Mouse (Mus musculus) urinary bladder, postnatal 14 days (tissue): ENCODE data around the gene Fsd2.

Source experiments
- DNase-seq: peaks from one replicate; pipeline ENCODE4 v3.0.0; 2021; ENCODE audit warnings: low spot score

The Fsd2 gene

DNA sequence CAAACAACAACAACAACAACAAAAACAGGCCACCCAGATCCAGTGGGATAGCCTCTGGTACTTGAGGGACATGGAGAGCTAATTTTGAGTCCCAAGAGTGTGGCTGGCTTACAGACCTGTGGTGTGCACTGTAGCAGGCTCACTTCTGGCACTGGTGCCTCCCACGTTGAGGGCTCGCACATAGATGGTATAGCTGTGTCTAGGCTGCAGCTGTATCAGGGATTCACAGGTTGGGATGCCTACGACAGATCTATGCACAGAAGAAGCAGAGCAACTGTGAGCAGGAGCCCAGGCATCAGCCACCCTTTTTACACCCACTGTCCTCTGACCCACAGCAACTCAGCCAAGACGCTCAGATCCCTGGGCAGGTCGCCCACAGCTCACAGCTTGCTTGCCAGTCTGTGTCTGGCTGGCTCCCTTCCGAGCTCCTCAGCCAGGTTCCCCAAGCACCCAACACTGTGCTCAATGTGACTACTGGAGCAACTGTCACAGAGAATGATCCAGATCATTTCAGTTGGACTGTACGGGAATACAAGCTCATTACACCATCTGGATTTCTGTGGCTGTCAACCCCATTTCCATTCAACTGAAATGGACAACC is 24.7 kb downstream of the Fsd2 start:
- peak; percentile 20 for DNase-seq

DNA sequence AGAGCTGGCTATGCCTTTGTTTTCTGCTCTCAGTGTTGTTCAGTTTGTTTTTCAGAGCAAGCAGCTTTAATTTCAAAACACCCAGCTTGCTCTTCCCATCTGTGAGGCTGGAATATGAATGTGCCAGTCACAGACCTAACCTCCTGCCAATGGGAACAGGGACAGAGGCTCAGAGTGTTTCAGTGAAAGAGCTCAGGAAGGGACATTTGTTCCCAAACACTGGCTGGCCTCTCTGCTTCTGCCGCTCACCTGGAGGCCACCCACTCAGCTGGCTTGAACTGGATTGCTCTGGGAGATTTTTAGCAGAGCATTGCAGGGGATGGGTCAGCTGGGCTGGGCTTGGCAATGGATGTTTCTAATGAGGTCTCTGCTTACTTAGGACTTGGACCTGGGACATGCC is 25.7 kb downstream of the Fsd2 start:
- DNase-seq, result no peak

- DNase-seq, result no peak
Observed at GRCm38 (mm10) chr7:81539565-81539964, 27.2 kb downstream of the Fsd2 start.

DNA sequence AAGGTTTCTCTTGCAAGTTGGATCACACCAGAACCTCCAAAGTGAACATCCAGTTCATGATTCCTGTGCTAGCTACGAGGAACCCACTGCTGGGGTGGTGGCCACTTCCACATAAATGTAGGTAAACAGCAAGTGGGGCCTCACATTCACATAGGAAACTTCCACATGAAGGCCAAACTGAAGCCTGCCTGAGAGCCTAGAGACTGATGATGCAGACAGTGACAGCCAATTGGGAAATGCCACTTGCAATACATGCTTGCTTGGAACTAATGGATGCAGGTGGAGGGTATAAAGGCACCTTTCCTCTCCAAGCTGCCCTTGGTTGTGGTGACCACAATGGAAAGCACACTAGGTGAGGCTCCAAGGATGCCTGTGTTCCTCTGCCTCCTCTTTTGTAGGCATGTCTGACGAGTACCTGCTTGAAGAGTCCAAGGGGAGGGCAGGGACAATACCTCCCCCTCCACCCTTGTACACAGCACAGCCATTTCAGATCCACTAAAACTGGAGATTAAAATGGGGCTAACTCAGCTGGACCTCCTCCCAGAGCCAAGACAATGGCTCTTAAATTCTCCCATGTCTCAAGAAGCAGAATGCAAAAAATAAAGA is 28.6 kb downstream of the Fsd2 start:
- DNase-seq, result no peak

GRCm38 (mm10) chr7:81536478-81536877 is 30.3 kb downstream of the Fsd2 start:
- DNase-seq, result no peak

DNA sequence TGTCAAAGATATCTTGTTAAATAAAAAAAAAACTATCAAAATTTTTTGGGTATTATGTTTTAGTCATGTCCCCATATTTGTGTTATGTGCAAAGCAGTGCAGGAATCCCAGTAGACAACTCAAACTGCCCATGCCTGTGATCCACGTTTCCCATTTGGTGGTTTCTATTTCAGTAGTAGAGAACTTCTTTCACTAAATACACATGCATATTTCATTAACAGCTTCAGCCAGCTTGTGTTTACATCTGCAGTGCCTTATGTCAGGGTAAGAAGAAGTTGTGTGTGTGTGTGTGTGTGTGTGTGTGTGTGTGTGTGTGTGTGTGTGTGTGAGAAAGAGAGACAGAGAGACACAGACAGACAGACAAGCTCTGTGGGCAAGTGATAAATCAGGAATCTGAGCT is 35.3 kb downstream of the Fsd2 start:
- no peak for DNase-seq

- no peak for DNase-seq
Observed at GRCm38 (mm10) chr7:81528918-81529317, 37.8 kb downstream of the Fsd2 start.

- DNase-seq, result no peak
Observed at GRCm38 (mm10) chr7:81523663-81524017, 43.1 kb downstream of the Fsd2 start.

DNA sequence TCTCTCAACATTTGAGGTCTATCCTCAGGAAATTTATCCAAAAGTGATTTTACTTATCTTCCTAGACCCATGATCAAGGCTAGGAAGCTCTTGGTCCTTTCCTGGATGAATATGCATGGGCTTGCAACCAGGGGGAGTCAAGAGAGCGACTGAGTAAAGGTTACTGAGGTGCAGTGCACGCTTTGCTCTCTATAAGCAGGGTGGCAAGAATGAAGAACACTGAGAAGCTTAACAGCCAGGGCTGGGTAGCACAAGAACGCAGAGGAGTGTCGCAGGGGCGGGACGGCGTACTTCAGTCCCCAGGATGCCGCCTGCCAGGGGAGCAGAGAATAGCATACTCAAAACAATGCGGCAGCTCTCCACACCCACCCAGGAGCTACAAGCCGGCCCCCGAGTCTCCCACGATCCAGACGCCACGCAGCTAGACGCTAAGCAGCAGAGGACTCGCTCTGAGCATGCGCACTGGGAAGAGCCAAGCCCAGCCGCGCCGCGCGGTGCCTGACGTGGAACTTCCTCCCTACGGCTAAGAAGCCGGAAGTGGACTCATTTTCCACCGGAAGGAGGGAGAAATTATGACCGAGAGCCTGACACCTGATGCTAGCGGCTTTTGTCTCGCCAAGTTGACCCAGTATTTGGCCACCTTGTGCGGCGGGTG is 43.6 kb downstream of the Fsd2 start:
- peak; percentile 89 for DNase-seq

DNA sequence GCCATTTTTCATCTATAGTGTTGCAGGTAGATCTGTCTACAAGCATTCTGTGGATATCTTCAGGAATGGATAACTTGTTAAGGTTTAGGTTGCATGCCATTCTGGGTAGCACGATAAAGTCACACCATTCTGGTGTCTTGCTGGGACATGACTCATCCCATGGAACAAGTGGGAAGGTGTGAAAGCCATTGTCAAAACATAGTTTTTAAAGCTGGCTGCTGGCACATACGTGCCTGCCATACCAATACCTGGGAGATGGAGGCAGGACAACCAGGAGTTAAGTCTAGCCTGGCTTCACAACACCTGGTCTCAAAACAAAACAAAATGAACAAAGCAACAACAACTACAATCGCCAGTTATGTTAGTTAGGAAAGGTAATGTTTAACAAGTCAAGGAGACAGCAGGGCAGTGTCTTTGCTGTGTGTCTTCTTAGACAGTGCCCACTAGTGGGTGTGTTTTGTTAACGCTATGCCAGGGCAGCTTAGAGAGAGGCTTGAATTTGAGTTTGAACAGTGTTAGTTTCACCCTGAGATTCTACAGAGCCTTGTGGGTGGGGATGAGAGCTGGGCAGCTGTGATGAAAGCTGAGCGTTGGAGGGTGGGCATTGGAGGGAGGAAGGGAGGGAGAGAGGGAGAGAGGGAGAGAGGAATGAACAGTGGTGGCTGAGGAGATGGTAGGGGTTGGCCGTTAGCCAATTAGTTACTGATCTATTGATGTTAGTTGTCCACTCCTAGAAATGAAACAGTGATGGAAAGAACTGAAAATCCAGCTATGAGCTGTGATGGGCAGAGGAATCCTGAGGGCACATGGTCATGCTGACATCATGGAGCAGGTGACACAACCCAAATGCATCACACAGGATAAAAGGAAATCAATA is 50.4 kb downstream of the Fsd2 start:
- no peak for DNase-seq

- no peak for DNase-seq
Observed at GRCm38 (mm10) chr7:81514906-81515590, 51.7 kb downstream of the Fsd2 start.

- no peak for DNase-seq
Observed at GRCm38 (mm10) chr7:81501050-81501449, 65.7 kb downstream of the Fsd2 start.

DNA sequence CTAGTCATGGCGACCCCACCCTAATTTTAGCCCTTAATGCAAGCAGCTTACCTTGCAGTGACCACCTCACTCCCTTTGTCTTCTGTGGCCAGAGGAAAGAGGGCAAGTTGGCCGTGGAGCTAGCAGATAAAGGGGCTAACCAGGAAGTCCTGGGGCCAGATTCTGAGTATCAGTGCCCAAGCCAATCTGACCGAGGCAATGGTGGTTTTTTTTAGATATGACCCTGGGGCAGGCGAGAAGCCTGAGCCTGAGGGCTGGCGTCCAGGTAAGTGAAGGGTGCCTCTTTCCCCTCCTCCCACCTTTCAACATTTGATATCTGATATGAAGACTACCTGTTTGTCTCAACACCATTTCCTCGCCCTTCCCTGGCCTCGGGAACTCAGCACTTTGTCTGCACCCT is 68.6 kb downstream of the Fsd2 start, which contains the start of gene BC048679:
Gene BC048679 (minus strand): TSS at position 101 of the 400 bp plus-strand sequence.
- no peak for DNase-seq

DNA sequence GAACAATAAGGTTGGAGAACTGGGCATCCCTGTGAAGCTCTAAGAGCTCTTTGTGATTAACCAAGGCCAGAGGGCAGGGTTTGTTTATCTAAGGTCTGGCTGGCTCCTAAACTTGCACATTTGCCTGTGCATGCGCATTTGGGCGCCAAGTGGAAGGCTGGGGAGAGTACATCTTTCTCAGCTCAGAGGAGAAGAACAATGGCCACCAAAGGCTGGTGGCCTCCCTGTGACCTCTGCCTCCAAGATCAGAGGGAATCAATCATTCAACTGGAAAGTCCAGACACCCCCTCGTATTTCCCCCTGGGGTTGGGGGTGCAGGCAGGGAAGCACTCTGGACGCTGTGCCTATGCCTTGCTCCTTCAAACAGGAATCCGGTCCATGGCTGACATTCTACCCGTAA is 69.6 kb downstream of the Fsd2 start:
- no peak for DNase-seq

DNA sequence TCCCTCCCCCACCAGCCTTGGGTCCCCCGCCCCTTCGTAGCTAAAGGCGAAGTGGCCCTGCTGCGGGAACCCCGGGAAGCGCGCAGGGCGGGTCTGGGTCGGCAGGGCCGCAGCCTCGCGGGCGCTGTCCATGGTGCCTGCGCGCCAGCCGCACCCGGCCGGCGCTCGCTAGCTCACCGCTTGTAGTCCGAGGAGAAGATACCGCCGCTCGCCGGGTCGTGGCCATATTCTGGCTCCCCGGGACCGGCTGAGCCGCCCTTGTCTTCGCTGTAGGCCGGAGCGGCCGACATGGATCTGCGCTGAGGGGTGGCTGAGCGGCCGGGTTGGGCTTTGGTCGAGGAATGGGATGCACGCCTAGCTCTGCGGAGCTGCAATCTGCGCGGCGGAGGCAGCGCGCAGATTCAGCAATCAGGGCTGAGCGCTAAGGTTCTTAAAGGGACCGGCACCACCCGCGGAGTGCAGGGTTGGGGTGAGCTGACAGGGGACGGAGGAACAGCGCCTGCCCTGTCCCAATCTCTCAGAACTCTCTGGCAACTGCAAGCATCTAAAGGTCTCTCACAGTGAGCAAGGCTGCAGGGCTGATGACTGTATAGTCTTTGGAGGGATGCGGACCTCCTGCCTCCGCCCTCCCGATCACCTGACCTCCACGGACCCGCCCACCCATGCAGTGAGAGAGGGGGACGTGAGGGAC is 73.3 kb downstream of the Fsd2 start, which contains the start of gene Ap3b2:
Gene Ap3b2 (minus strand): TSS at position 595 of the 691 bp plus-strand sequence.
- peak; percentile 59 for DNase-seq

DNA sequence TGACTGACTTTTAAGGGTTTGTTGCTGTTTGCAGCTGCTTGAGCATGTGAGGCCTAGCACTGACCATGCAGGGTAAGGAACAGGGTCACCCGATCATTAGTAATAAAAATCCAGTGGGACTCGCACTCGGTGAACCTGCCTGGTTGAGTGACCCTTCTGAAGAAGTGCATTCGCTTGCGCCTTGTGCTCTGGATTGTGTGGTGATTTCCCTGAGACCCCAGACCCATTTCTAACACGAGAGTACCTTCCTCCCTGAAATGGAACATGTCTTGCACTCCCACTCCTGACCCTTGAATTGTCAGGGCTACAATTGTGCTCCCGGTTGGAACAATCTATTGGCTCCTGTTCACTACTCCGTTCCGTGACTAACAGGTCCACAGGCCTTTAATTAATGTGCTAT is 74.1 kb downstream of the Fsd2 start:
- no peak for DNase-seq

- no peak for DNase-seq
Observed at GRCm38 (mm10) chr7:81489649-81490048, 77.1 kb downstream of the Fsd2 start.
